Mouse (Mus musculus) mouse embryonic stem cell (cell line): Measurements from ENCODE around the gene Fkbp1a.

Experiments used
- in situ Hi-C, 2 experiments: fragments of 300-500 bp; cut with MboI; formaldehyde crosslinking; loops; 1 replicate in 1 of 2; 3 replicates in 1 of 2; pipeline ENCODE4 v1.14.3; 2019 to 2020; ENCODE audit warnings: low sequenced_read_pairs in 2 of 2, low pct_unique_long_range_greater_than_20kb in 1 of 2, mixed read lengths in 1 of 2; ENCODE audit not compliant: unreplicated experiment in 1 of 2

Fkbp1a gene

DNA sequence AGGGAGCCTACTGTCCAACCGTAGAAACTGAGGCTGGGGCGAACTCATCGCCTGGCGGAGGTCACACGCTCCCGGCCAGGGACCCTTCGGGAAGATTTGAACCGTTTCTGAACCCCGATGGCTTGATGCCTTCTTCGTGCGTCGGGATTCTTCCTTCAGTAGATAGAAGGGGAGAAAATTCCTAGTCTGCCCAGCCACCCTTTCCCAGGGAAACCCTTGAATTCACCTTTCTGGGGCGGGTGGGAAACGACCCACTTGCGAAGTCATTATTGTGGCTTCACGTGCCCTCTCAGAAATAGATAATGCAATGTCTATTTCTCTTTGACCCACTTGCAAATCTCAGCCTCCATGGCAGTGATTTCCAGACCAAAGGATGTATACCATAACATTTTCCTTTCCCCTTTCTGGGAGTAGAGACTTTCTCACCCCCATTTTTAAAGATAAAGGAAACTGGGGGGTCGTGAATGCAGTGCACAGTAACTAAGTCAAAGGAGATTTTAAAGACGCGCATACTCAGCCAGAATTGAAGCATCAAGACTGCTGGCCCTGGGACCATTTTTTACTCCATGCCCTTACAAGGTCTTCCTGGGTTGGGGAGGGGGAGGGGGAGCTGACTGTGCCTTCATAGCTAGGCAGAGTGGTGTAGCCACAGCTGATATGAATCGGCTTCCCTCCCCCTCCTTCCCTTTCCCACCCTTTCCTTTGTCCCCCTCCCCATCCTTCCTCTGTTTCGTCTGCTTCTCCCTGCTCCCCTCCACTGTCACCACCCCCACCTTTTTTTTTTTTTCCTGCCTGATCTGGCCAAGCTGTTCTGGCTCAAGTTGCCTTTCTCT lies 996 bp downstream of the Fkbp1a start:
- in situ Hi-C loops, result no loop called here

- in situ Hi-C loops, result no loop called here
Observed at GRCm38 (mm10) chr2:151544673-151545072, 2.4 kb downstream of the Fkbp1a start.

DNA sequence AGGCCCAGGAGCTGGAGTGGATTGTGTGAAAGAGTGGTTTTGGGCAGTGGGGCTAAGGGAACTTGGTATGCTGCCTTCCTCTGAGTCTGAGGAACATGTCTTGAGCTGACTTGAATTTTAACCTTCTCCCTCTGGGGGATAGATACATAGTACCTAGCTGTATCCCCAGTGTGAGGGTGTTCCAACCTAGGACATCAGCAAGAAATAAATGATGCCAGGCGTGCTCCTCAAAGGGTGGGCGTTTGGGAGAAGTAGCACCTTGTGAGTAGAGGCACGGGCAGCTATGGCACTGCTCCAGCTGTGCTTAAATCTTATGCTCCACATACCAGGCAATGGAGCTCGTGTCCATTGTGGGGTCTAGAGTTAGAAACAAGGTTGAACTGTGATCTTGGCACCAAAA lies 4.3 kb downstream of the Fkbp1a start:
- in situ Hi-C loops, result no loop called here

- in situ Hi-C loops, result no loop called here
Observed at GRCm38 (mm10) chr2:151549615-151550121, 7.4 kb downstream of the Fkbp1a start.

GRCm38 (mm10) chr2:151562930-151563921 lies 20.9 kb downstream of the Fkbp1a start:
- in situ Hi-C loops, result no loop called here

DNA sequence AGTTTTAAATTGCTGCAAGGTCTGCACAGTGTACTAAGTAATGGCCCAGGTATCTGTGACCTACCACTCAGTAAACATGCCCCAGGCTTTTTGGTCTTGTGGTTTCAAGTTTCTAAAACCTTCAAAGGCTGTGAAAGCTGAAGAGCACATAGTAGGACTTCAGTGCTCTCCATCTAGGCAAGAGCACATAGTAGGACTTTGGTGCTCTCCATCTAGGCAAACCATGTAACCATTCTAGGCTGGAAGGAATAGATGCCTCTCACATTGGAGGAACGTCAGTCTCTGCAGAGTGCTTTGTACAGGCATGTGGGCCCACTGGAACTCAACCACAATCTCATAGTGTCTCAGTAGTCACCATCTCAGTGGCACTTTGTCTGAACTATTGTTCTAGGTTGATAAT lies 21.7 kb downstream of the Fkbp1a start:
- in situ Hi-C loops, result no loop called here

DNA sequence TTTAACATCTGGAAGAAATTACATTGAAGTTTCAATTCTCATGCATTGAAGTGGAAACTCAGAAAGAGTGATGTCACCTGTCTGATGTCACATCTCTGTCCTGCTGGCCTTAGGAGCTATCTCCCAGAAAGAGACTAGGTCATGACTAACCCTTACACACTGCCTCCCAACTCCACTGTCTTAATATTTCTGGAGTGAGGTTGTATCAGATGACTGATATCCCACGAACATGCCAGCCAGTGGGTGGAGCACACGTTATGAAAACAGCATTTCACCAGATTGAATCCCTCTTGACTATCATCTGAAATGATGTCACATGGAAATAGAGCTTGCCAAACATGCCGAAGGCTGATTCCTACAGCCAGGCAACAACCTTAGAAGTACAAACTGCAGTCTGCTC lies 22.7 kb downstream of the Fkbp1a start:
- in situ Hi-C loops, result no loop called here

DNA sequence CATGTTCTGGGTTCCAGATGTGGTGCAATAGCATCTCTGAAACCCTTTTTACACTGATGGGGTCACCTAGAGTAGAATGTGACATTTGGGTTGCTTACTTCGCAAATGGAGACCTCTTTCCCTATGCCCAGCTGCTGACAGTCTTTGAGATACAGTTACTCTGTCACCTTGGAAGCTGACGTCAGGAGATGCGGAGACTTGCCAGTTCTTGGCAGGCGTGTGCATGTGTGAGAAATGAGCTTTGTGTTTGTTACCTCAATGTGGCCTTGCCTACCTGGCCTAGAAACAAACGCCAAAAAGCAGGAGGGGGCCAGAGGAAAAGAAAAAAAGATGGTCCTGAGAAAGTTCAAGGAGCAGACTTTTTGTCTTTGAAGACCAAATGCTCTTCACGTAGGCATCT lies 24.6 kb downstream of the Fkbp1a start:
- in situ Hi-C loops, result no loop called here

DNA sequence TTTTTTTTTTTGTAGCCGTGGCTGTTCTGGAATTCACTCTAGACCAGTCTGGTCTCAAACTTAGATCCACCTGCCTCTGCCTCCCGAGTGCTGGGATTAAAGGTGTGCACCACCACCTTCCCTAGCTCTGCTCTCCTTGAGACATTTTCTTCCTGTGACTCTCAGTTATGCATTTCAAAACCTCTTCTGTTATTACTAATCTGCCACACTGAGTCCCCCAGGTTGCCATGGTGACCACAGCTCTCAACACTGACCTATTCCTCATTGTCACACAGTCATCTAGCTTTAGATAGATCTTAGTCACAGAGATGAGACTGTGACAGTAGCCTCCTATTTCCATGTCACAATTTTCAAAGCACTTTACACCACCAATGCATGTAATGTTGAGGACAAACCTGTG lies 27.2 kb downstream of the Fkbp1a start:
- in situ Hi-C loops, result no loop called here

DNA sequence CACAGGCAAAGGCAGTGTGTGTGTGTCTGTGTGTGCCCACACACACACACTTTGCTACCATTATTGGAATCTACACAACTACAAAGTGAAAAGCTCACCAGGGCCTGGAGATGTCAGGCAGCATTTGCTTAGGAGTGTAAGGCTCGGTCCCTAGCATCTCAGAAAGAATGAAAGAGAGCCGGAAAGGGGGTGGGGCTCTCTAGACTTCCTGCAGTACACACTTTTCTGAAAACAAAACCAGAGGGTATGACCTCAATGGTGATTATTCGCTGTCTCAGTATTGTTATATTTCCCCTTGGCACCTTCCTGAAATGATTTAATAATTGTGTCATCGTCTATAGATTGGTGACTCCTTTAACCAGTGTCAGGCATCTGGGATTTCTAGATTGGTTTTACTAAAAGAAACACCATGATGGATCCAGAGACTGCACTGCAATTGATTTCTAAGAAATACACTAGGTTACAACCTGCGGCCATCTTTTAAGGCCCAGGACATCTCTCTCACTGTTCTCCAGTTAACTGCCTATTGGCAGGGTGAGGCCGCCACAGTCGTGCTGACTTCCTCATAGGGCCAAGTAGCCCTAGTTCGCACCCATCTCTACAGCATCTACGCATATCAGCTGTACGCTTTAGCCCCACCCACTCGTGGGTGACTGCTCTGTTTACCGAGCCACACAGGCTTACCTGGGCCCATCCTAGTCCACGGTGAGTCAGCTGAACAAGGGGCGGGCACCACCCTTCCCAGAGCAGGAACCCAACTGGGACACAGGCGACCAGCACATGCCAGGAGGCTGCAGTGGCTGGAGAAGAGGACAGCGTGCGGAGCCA lies 29.8 kb downstream of the Fkbp1a start, which contains the start of gene Sdcbp2:
TSS of gene Sdcbp2 (plus strand) at position 750 of the 828 bp plus-strand sequence.
- in situ Hi-C loops, result no loop called here

DNA sequence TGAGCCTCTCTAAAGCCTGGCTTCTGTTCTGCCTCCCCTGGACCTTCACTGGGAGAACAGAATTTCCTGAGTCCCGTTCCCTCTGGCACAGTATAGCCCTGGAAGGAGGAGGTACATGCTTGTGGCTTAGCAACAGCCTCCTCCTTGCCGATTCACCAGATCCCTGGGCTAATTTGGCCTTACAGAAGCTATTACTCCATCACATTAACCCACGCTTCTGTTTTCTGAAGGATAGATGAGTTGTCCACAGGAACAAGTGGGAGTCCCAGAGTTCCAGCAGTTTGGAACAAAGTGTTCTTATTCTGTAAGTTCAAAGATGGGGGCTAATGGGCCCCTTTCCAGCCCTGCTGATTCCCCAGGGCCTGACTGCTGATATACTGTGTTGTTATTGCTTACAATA lies 31.4 kb downstream of the Fkbp1a start:
- in situ Hi-C loops, result no loop called here

GRCm38 (mm10) chr2:151574607-151575006 lies 32.3 kb downstream of the Fkbp1a start:
- in situ Hi-C loops, result no loop called here

DNA sequence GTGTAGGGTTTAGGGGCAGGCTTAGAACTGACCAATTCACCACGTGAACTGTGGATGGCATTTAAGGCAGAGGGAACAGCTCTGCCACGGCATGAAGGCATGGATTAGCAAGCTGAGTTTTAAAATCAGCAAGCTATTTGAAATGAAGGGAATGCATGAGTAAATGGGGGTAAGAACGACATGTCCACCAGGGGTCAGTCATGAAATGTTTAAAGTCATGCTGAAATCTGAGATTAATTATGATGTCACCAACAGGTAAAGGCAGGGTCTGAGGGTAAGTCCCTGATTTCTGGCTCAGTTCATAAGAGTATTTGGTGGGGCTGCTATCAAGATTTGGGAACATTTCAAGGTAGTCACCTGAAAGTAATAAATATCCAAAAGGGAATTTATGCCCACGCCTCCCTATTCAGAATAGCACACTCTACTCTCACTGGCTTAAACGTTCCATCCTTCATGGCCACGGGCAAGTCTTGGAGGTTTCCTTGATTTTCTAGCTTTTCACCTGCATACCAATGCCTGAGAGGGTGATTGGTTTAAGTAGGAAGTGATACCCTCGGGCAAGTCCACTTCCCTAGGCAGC lies 32.9 kb downstream of the Fkbp1a start:
- in situ Hi-C loops, result no loop called here

- in situ Hi-C loops, result no loop called here
Observed at GRCm38 (mm10) chr2:151575699-151576389, 33.6 kb downstream of the Fkbp1a start.

- in situ Hi-C loops, result no loop called here
Observed at GRCm38 (mm10) chr2:151579183-151579582, 36.9 kb downstream of the Fkbp1a start.

GRCm38 (mm10) chr2:151580945-151581344 lies 38.7 kb downstream of the Fkbp1a start:
- in situ Hi-C loops, result no loop called here

GRCm38 (mm10) chr2:151585934-151586333 lies 43.7 kb downstream of the Fkbp1a start:
- in situ Hi-C loops, result no loop called here
